Mouse (Mus musculus): Measurements from ENCODE around the gene Arhgdia. TPM values are rescaled to one million over a fixed set of nuclear protein-coding genes. Genes with fewer than 3 reads are reported as not detected.
"Not testable (repeated sequence)": the region's sequence is repeated elsewhere in the genome, so short reads cannot be mapped to it uniquely, and the experiment has no call there.

The Arhgdia gene
- total RNA-seq, 2 experiments from 2014 or later: 193 to 401 TPM

- ATAC-seq (replicated peaks; ENCODE audit: poor library complexity): not testable (repeated sequence)
Observed at GRCm38 (mm10) chr11:120558843-120559242, 22.6 kb downstream of the Arhgdia start.

GRCm38 (mm10) chr11:120555260-120555659 is 26.2 kb downstream of the Arhgdia start:
- ATAC-seq (replicated peaks; ENCODE audit: poor library complexity): no peak

- ATAC-seq (replicated peaks; ENCODE audit: poor library complexity): 0 out of 2 replicates have a peak, but pooled peaks have one; percentile 14
Observed at GRCm38 (mm10) chr11:120554834-120555233, 26.6 kb downstream of the Arhgdia start.

GRCm38 (mm10) chr11:120552736-120553135 is 28.7 kb downstream of the Arhgdia start:
- ATAC-seq (replicated peaks; ENCODE audit: poor library complexity): no peak

GRCm38 (mm10) chr11:120550810-120551440 is 30.5 kb downstream of the Arhgdia start, which contains the start of gene Ppp1r27:
TSS of gene Ppp1r27 (minus strand) at chr11:120551132.
- ATAC-seq (replicated peaks; ENCODE audit: poor library complexity): no peak

- ATAC-seq (replicated peaks; ENCODE audit: poor library complexity): no peak
Observed at GRCm38 (mm10) chr11:120549986-120550809, 31.2 kb downstream of the Arhgdia start.

GRCm38 (mm10) chr11:120549168-120549945 is 32.1 kb downstream of the Arhgdia start, which contains the start of gene Mcrip1:
TSS of gene Mcrip1 (minus strand) at chr11:120549727.
- ATAC-seq (replicated peaks; ENCODE audit: poor library complexity): peak; percentile 80

GRCm38 (mm10) chr11:120548786-120549167 is 32.6 kb downstream of the Arhgdia start:
- no peak for ATAC-seq (replicated peaks; ENCODE audit: poor library complexity)

- ATAC-seq (replicated peaks; ENCODE audit: poor library complexity): no peak
Observed at GRCm38 (mm10) chr11:120548214-120548613, 33.2 kb downstream of the Arhgdia start.

GRCm38 (mm10) chr11:120547469-120547868 is 34.0 kb downstream of the Arhgdia start:
- peak; percentile 62 for ATAC-seq (replicated peaks; ENCODE audit: poor library complexity)

- ATAC-seq (replicated peaks; ENCODE audit: poor library complexity): no peak
Observed at GRCm38 (mm10) chr11:120545964-120546363, 35.5 kb downstream of the Arhgdia start.

GRCm38 (mm10) chr11:120542376-120542775 is 39.0 kb downstream of the Arhgdia start:
- no peak for ATAC-seq (replicated peaks; ENCODE audit: poor library complexity)

- peak; percentile 29; the same call in 1 of the 2 replicates for ATAC-seq (replicated peaks; ENCODE audit: poor library complexity)
Observed at GRCm38 (mm10) chr11:120541907-120542306, 39.5 kb downstream of the Arhgdia start.

GRCm38 (mm10) chr11:120539285-120540014 is 42.0 kb downstream of the Arhgdia start:
- ATAC-seq (replicated peaks; ENCODE audit: poor library complexity): no peak

- ATAC-seq (replicated peaks; ENCODE audit: poor library complexity): peak; percentile 74
Observed at GRCm38 (mm10) chr11:120538955-120539284, 42.5 kb downstream of the Arhgdia start.

GRCm38 (mm10) chr11:120538485-120538884 is 42.9 kb downstream of the Arhgdia start:
- ATAC-seq (replicated peaks; ENCODE audit: poor library complexity): no peak

GRCm38 (mm10) chr11:120535804-120536203 is 45.6 kb downstream of the Arhgdia start:
- ATAC-seq (replicated peaks; ENCODE audit: poor library complexity): no peak

GRCm38 (mm10) chr11:120535145-120535544 is 46.3 kb downstream of the Arhgdia start:
- no peak for ATAC-seq (replicated peaks; ENCODE audit: poor library complexity)

- no peak for ATAC-seq (replicated peaks; ENCODE audit: poor library complexity)
Observed at GRCm38 (mm10) chr11:120534093-120534492, 47.3 kb downstream of the Arhgdia start.

GRCm38 (mm10) chr11:120531646-120532045 is 49.8 kb downstream of the Arhgdia start:
- ATAC-seq (replicated peaks; ENCODE audit: poor library complexity): no peak

Data from megakaryocyte progenitor cell, adult 5-6 weeks (primary cell).